In genomic region chr2:102354076-102354475, GRCm38 (mm10) we compare ENCODE assay signal across 22 mouse cellular contexts. TPM values are rescaled to one million over a fixed set of nuclear protein-coding genes. Genes with fewer than 3 reads are reported as not detected.
DNase-seq lines count a peak whose midpoint lies in the region; ATAC-seq lines count a peak whose summit lies in the region.
"Had no signal": no experiment of that assay in that cellular context is flagged by ENCODE, and none has a peak within 500 bp of the region (broad histone marks: within the 10 kb centered on the region; RNA-seq: fewer than 3 reads in every experiment).

No protein-coding gene starts in this region.

- ATAC-seq in frontal cortex, adult (ENCODE audit: low TSS enrichment), result peak; percentile 80
- ATAC-seq: activated CD4-positive, CD25-positive, alpha-beta regulatory T cell, adult 4 months; forebrain, embryonic 16.5 days; hindbrain, postnatal 0 days; inflammation-experienced regulatory T-cells, adult 6 months had no signal

- no peak for DNase-seq in frontal cortex, postnatal 36 days (ENCODE audit: low spot score in 2 of 2)
- peak; percentile 25 for DNase-seq in layer of hippocampus, adult 11-12 months (ENCODE audit: low spot score)
- DNase-seq in layer of hippocampus, postnatal 10 days (ENCODE audit: low spot score in 2 of 2), result no peak
- peak; percentile 49 for DNase-seq in layer of hippocampus, adult 9-11 months
- no peak for DNase-seq in layer of hippocampus, postnatal 25 days (ENCODE audit: extremely low spot score in 1 of 2, low spot score in 1 of 2)
- peak; percentile 41 for DNase-seq in telencephalon, adult 2 months (ENCODE audit: low read depth, low spot score)
- no peak for DNase-seq in embryo, embryonic 9.5 days (ENCODE audit: extremely low spot score)
- DNase-seq: adrenal gland, postnatal 36 days; cerebellum, adult 11 months; cerebellum, adult 2 months; cerebellum, adult 9-11 months; cerebellum, postnatal 25 days; gastrocnemius, adult 2 months; gastrocnemius, postnatal 14 days; heart, adult 11 months; heart, postnatal 10 days; heart, postnatal 4 days had no signal

RNA-seq across cellular contexts. Expression of gene Trim44, which starts 53.6 kb away (rescaled TPM):
- 100 to 1,000 TPM; 162 to 165 TPM for total RNA-seq in layer of hippocampus, postnatal 10 days (2021)
- 100 to 1,000 TPM; 153 to 165 TPM for total RNA-seq in layer of hippocampus, postnatal 25 days (2021)

Comparison
In these comparisons a context has a peak if more than half of its experiments do, and no peak if none do; other contexts are left out.
1. DNase-seq: peak in layer of hippocampus, adult 11-12 months (single experiment), layer of hippocampus, adult 9-11 months (single experiment) and telencephalon, adult 2 months (single experiment); none in frontal cortex, postnatal 36 days (0 of 2), layer of hippocampus, postnatal 10 days (0 of 2), layer of hippocampus, postnatal 25 days (0 of 2) and embryo, embryonic 9.5 days (single experiment).